Mouse (Mus musculus) kidney, adult 2 months (tissue): Measurements from ENCODE around the gene Diaph2.

Source experiments
- CTCF ChIP-seq: fragments of 200-500 bp; conservative IDR thresholded peaks from 2 replicates; pipeline ENCODE4 v1.5.1; 2011; ENCODE audit warnings: low read depth, mild to moderate bottlenecking, control low read depth, low read length, moderate library complexity, mixed read lengths; ENCODE audit not compliant: insufficient read depth, insufficient read length
- POLR2A ChIP-seq: fragments of 200-500 bp; IDR thresholded peaks from one replicate; pipeline ENCODE4 v1.6.1; 2011; ENCODE audit warnings: low read depth, low read length, control low read depth

GRCm38 (mm10) chrX:130452488-130452823 lies 702.9 kb downstream of the Diaph2 start:
- TF ChIP-seq CTCF = no peak
- no peak for TF ChIP-seq POLR2A
